Mouse (Mus musculus): Measurements from ENCODE around the gene Magi2.

GRCm38 (mm10) chr5:20692230-20692629, 1465.4 kb downstream of the Magi2 start:
- TF ChIP-seq USF1 (IDR thresholded peaks at IDR 0.05; ENCODE audit: low read depth) = no peak
- TF ChIP-seq CTCF (IDR thresholded peaks at IDR 0.05; ENCODE audit: control insufficient read depth, insufficient read depth, insufficient read length) = no peak
- no peak for TF ChIP-seq MYOD1 (IDR thresholded peaks at IDR 0.05; ENCODE audit: control insufficient read depth, insufficient read length, low read depth)
- no peak for TF ChIP-seq CEBPB (IDR thresholded peaks at IDR 0.05; ENCODE audit: low read depth)
- no peak for TF ChIP-seq MAX (IDR thresholded peaks at IDR 0.05)
- no peak for TF ChIP-seq MYOG (IDR thresholded peaks at IDR 0.05; ENCODE audit: control insufficient read depth, extremely low read depth, insufficient read length)
- no peak for TF ChIP-seq FOSL1 (IDR thresholded peaks at IDR 0.05; ENCODE audit: insufficient read depth, low read length, poor library complexity, severe bottlenecking)

Data from C2C12 (cell line).